Mouse (Mus musculus) CD4-positive naive resting alpha-beta T cell, adult 76 days (primary cell): Measurements from ENCODE around the gene Ankrd13a. TPM values are rescaled to one million over a fixed set of nuclear protein-coding genes. Genes with fewer than 3 reads are reported as not detected.

ENCODE experiments used
- total RNA-seq: library from RNA; stranded (reverse); gene quantifications from one replicate; pipeline ENCODE4 v1.2.4, GENCODE M21; 2023

Ankrd13a gene
- 139 TPM for total RNA-seq

GRCm38 (mm10) chr5:114774403-114775051, at the start of gene Ankrd13a:
TSS of gene Ankrd13a (plus strand) at chr5:114774677.

DNA sequence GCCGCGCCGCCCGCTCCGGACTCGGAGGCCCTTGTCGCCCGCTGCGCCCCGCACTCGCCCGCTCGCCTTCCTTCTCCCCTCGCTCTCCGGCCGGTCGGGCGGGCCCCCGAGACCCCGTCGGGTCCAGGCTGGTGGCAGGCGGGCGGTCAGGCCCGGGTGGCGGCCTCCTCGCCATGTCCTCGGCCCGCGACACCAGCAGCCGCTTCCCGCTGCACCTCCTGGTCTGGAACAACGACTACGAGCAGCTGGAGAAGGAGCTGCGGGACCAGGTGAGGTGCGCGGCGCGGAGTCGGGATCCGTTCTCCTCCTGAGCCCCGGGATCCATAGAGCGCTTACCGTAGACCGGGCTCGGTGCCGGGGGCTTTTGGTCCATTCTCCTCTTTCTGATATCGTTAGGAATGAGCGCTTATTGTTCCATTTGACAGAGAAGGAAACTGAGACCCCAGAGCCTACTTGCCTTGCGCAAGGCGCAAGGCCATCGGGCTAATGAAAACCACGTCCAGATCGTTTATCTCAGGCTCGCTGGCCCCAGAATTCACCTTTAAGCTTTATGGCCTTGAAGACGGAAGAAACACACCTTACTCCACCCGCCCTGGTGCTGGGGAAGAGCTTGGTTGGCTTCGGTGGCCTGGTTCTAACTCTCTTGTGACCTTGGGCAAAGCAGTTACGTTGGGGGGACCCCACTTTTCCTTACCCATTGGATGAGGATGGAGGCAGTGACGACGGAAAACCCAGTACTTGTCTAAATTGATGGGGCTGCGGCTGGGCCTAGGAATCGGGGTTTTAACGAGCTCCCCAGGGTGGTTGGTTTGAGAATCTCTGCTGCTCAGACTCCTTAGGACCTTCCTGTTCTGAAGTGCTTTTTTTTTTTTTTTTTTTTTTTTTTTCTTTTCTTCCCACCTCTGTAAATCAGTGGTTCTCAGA, 841 bp downstream of the Ankrd13a start, which contains the start of gene Git2:
Gene Git2 (minus strand): TSS at position 462 of the 924 bp plus-strand sequence.

DNA sequence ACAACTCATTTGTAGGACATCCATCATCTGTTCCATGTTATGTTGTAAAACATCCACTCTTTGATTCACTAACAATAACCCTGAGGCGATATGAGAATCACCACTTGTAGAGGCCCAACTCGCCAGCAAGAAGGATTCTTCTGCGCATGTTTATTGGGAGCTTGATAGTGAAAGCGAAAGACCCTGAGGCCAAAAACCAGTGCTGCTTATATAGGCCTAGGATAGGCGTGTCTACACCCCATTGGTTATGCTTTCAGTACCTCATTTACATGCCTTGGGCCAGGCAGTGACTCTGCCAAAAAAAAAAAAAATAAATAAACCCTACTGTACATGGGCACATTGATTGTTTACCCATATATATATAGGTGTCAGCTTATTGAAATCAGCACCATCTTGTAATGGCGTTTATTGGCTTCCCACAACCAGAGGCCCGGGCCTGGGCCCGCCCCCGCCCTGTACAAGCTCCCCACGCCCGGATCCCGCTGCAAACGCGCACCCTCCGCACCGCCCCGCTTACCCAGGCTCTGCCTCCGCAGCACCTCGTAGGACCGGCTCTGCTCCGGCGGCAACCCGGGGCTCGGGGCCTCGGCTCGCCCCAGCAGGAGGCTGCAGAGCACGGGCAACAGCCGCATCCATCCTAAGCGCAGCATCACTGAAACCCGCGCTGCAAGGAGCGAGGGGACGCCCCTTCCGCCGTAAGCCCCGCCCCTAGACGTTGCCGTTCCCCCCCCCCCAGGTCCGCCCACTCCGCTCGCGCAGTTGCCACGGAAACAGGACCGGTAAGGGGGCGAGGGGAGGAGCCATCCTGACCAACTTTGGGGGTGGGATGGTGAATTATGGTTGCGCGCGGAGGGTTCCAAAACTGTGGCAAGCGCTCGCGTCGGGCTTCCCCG, 48.6 kb downstream of the Ankrd13a start, which contains the start of gene 1500011B03Rik:
Gene 1500011B03Rik (minus strand): TSS at position 673 of the 893 bp plus-strand sequence.

DNA sequence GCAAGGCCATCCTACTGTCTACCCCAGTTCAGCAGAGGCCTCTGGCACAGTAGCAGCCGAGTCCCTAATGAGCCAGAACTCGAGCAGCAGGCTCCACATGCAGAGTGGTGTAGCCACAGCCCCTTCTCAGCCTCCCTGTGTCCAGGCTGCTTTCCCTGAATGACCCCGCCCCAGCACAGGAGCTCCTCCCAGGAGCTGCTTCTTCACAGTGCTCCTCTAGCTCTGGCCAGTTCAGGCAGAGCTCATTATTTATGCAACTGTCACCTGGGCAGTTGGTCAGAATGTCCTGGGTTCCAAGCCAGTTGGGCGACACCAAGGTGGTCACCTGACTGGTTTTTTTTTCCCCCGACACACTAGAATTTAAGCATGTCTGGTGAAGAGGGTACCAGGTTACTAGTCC, 78.9 kb downstream of the Ankrd13a start, which contains the start of gene 4930519G04Rik:
Gene 4930519G04Rik (plus strand): TSS at position 301 of the 400 bp plus-strand sequence.

Other genes with a start within 250 kb of the Ankrd13a start
- 14.7 TPM for gene Fam222a, start 206.7 kb upstream of the Ankrd13a start, total RNA-seq
- 0.23 TPM for gene Trpv4, start 116.3 kb upstream of the Ankrd13a start, total RNA-seq
- 106 TPM for gene Gltp, start 83.7 kb upstream of the Ankrd13a start, total RNA-seq
- gene Tchp, start 66.9 kb upstream of the Ankrd13a start, total RNA-seq = 21.5 TPM
- gene Git2, start 840 bp downstream of the Ankrd13a start, total RNA-seq = 185 TPM
- gene 1500011B03Rik, start 48.8 kb downstream of the Ankrd13a start, total RNA-seq = 48.3 TPM
- gene 4930519G04Rik, start 79.0 kb downstream of the Ankrd13a start, total RNA-seq = not detected
- gene Gm9936, start 84.0 kb downstream of the Ankrd13a start, total RNA-seq = not detected
- gene Oasl2, start 122.3 kb downstream of the Ankrd13a start, total RNA-seq = 31.4 TPM
- 5.4 TPM for gene Oasl1, start 148.6 kb downstream of the Ankrd13a start, total RNA-seq
- 34.2 TPM for gene 2210016L21Rik, start 167.5 kb downstream of the Ankrd13a start, total RNA-seq
- not detected for gene Hnf1a, start 196.4 kb downstream of the Ankrd13a start, total RNA-seq
- 64.9 TPM for gene Sppl3, start 236.5 kb downstream of the Ankrd13a start, total RNA-seq